Mouse (Mus musculus) heart, postnatal 4 days (tissue): ENCODE measurements at regions not wholly inside any gene's neighbourhood (a gene's known extent, or its start where the extent isn't known, plus 50 kb on each side); places are given as distances from the start of the nearest gene placed in this dataset.

Source experiments
- DNase-seq: peaks from one replicate; pipeline ENCODE4 v3.0.0; 2021

DNA sequence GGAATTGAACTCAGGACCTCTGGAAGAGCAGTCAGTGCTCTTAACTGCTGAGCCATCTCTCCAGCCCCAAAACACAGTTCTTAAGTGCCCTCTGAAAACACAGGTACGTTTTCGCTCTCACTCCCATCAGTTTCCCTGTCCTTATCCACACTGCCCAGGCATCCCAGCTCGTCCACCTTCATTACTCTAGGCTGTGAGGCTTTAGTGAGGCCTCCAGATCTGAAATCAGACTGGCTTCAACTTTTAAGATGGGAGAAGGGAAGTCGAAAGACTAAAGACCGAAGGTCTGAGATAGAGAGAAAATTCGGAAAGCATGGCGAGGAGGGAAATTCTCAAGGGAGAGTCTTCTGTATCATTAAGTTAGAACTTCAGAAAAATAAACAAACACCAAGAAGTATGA lies 54.8 kb upstream of the Tet2 start:
- no peak for DNase-seq

DNA sequence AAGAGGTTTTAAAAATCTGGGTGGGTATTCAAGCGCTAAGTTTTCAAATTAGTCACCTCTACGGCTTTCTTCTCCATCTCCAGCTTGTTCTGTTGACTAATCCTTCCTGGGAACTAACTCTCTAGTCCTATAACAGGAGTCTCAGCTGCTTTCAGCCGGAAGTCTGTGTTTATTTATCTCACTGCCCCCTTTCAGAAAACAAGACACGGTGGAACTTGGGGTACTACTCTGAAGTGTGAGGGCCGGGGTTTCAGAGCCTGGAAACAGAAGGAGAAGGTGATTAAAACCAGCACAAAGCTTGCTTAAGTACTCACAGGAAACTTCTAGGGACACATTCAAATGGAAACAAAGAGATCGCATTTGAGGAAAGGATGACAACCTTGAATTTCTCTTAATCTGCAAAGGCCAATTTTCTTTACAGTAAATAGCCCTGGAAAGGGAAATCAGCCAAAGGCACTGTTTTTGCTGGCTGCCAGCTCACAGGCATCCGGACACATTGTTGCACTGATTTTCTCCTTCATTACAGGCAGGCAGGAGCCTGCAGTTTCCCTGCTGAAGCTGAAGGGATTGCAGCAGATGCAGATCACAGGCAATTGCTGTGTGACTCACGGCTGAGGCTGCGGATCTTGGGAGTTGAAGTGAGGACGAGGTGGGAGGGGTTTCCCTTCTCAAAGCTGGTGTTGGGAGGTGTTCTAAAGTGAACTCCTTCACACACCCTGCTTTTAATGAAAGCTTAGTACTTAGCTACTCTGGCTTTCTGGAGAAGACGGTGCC lies 55.7 kb upstream of the Tet2 start:
- peak; percentile 70 for DNase-seq

DNA sequence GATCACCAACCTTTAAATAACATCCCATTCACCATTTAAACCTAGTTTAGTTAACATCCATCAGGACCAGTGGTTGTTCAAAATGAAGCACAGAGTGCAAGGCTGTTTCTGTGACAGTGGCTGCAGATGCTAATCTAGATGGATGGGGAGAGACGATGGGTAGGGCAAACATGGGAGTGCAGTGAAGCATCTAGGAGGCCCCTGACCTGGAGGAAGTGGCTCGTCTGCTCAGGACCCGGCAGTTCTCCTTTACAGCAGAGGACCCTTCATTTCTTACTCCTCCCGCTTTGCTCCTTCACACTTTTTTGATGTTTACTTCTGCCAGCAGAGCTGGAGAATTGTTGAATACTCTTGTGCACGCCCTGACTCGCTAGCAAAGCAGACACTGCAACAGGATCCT lies 60.5 kb upstream of the Tet2 start:
- DNase-seq = no peak

DNA sequence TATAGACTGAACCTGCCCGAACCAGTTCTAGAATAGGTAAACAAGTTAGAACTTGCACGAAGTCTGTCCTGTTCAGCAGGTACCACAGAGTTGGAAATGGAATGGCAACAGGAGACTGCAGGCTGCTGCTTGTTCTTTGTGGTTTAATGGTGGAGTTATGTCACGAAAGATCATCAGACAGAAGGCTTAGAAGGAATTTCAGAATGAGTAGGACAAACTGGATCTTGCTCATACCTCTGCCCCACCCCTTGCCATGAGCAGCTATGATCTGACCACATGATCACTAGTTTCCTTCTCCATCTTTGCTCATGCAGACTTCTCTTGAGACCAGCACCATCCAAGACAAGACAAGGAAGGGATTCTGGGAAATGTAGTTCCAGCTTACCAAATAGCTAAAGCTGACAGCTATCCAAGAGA lies 63.9 kb upstream of the Tet2 start:
- DNase-seq = no peak

DNA sequence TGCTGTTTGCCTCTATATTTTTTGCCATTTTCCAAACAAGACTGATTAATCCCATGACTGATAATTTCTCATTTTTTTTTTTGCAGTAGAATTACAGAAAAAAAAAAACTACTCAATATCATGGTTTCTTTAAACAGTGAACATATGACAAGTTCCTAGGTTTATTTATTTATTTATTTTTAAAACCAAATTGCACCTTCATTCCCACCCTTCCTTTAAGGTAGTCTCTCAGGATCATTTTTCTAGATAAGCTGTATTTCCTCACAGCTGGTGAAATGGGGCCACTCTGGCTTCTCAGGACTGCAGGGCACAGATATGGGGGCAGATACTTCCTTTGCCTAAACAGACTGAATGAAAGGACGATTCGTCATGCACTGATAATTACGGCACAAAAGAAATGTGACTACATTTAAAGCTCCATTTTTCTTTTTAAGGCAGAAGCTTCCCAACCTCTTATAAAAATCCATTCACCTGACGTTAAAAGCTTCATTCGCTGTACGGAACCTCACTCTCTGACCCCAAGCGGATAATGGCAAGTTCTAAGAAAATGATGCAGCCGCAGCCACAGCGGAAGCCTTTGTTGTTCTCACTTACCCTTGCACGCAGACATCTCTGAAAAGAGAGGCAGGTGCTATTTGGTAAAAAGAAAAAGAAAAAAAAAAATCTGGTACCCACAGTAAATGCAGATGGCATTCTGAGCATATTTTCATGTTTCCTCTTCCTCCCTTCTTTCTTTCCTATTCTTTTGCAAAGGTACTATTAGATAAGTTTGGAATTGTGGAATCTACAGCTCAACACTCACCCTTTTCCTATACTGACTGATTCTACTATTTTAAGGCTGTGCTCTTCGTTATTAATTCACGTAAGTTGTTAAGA lies 69.1 kb upstream of the Tet2 start:
- no peak for DNase-seq

DNA sequence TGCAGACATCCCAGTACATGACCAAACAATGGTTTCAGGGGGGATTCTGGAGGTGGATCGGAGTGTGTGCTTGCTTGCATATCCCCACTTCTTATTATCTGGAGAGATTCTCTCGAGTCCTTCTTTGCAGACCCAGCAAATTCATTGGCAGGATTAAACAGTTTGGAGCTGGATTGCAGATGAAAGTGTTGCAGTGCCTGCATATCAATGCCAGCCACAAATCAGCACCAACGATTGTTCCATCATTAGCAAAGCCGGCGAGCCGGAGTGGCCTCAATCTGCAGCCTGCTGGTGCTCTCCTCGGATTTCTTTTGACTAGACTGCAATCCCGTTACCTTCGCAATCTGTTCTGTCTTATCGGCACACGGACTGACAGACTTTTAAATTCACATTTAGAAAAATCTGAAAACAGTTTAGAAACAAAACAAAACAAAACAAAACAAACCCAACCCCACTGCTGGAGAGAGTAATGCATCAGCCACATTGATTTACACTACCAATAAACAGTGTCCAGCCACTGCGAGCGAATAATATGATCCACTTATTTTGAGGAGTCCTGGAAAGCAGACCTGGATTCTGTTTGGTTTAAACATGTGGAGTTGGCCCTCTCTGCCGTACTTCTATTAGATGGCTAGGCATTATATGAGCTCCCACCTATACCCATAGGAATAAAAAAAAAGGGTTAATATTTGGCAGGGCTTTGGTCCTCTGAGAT lies 69.9 kb upstream of the Tet2 start:
- DNase-seq = peak; percentile 26

DNA sequence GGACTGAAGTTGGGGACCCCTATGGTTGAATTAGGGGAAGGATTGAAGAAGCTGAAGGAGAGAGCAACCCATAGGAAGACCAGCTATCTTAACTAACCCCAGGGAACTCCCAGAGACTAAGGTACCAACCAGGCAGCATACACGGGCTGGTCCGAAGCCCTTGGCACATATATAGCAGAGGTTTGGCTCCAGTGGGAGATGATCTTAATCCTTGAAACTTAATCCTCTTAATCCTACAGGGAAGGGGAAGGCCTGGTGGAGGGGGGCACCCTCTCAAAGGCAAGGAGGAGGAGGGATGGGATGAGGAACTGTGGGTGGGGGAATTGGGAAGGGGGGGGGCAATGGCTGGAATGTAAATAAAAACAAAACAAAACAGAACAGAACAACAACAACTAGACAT lies 72.1 kb upstream of the Tet2 start:
- no peak for DNase-seq

DNA sequence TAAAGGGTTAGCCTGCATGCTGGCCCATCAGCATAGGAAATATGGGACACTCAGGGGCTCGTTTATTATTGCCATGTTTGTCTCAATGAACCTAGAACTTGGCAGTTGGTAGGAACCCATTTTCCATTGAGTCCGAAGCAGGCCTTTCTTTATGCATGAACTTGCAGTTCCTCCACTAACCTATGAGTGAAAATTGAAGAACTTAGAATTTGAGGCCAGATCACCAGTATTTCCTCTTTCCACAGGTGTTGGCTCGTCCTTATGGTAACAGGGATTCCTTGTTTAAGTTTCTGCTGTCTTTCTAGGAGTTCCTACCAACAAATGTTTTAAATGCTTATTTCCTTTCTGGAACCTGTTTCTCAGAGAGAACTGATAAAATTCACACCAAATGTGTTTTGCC lies 73.6 kb upstream of the Tet2 start:
- no peak for DNase-seq

DNA sequence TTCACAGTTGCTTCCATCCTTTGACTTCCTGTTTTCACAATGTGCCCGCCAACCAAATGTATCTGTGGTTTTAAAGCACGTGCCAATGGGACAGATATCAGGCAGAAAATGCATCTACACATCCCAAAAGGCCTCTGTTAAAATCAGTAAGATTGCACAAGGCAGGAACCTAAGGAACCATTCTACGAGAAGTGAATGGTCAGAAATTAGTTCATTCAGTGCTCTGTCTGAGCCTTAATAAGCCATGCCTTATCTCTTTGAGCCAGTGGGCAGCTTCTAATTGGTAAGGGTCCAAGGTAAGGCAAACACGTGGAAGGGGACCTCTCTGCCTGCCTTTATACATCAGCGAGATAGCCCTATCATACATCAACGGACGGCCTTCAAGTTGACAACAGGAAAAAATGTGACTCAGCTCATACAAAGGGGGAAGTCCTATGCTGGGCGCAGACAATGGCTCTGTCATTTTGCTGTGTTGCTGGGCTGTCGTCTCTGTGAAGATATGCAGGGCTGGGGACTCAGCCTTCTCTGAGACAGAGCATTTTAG lies 78.3 kb upstream of the Tet2 start:
- no peak for DNase-seq

DNA sequence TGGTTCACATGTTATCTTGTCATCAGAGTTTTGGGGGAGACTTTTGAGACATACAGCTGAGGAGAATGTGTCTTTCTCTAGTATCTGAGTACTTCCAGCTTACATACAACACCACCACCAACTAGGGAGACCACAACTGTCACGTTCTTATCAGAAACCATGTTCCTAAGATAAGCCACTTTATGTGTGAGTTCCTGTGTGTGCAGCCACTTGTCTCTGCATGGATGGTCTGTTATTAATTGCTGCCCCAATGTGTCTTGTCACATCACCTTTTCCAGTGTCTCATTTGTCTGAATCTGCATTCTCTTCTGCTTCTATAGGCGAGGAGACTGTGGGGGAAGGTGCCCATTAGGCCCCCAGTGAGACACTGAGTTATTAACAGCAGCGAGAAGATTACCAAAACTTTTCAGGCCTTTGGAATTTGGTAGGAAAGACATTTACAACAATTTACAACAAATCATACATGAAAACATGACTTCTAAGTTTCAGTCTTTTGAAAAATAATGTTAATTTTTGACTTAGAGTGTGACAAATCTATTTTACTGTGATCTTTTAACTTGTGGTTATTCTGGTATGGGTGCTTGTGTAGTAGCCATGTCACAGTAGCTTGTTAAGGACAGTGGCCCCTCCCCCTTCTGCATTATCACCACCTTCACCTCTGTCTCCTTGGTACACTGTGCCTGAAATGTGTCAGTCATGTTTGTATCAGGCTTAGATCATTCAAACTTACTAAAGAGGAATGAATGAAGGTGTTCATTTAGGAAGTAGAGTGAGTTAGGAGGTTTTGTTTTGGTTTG lies 79.3 kb upstream of the Tet2 start:
- DNase-seq = no peak

DNA sequence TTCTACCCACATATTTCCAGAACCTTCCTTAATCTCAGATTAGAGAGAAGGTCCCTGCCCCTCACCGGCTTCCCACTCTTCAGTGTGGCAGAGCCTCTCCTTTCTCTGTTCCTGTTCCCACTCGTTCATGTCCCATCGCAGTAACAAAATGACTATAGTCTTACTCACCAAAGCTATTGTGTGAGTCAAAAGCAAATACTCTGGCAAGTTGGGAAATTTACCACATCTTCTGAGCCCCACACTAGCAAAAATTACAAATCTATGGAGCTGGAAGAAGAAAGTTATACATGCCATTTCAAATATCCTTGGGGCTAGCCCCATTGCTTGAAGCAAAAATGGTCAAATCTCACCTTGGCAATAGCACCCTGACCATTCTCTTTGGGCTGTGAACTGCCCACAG lies 80.1 kb upstream of the Tet2 start:
- no peak for DNase-seq

DNA sequence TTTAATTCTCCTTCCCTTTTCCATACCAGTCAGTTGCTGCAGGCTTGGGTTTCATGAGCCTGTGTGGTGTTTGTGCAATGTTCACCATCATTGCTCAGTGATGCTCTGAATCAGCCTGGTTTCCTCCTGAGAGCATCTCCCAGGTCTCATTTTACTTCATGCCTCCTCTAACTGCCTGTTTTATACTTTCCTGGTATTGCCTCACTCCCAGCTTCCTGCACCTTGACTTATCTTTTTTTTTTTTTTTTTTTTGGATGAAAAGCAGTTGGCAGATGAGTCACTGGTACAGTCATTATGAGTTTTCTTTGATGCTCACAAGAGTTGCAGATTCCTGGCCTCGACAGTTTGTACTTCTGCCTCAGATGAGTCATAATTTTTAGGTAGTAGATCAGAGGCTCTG lies 81.5 kb upstream of the Tet2 start:
- no peak for DNase-seq

DNA sequence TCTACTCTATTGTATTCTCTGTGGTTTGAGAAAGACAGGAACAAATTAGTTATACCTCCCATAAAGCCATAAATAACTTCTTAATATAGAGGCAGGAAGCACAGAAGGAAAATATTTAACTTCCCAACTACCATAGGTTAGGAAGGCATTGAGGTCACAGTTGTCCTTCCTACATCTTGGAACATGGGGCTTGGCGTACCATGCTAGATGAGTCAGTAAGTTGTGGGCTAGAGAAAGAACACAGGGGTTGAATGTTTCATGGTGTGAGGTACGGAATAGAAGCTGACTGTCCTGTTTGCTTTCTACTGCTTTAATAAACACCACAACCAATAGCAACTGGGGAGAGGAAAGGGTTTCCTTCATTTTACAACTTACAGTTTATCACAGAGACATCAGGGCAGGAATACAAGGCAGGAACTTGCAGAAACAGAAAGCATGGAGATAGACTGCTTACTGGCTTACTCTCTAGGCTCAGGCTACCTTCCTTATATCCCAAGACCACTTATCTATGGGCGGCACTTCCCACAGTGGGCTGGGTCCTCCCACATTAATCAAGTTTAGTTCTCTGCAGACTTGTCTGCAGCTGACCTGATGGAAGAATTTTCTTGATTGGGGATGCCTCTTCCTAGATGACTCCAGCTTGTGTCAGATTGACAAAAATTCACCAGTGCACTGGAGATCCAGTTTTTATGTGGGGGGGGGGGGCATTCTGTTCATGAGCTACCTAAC lies 82.3 kb upstream of the Tet2 start:
- DNase-seq = no peak

DNA sequence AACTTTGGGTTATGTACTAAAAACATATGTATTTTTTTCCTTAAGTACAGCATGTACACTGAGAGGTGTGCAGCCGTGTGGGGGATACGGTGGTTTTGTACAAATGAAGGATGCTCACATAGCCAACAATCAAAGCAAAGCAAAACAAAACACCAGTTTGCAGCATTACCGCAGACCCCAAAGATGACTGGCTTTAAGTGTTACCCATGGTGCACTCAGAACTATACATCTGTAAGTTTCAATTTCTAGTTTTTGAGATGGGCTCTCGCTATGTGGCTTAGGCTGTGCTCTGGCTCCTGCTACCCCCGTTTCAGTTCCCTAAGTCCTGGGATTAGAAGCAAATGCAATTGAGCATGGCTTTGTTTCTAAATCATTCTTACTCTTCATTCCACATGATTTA lies 89.4 kb upstream of the Tet2 start:
- DNase-seq = no peak

DNA sequence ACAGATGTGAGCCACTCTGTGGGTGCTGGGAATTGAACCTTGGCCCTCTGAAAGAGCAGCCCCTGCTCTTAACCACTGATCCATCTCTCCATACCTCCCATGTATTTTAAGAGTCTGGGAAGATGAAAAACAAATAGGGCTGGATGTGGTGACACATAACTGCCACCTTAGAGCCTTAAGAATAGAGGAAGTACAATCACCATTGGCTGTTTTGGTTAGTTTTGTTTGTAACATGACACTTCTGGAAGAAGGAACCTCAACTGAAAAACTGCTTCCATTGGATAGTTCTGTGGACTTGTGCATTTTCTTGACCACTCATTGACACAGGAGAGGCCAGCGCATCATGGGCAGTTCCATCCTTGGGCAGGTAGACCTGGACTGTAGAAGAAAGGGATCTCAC lies 100.7 kb upstream of the Tet2 start:
- DNase-seq = no peak

DNA sequence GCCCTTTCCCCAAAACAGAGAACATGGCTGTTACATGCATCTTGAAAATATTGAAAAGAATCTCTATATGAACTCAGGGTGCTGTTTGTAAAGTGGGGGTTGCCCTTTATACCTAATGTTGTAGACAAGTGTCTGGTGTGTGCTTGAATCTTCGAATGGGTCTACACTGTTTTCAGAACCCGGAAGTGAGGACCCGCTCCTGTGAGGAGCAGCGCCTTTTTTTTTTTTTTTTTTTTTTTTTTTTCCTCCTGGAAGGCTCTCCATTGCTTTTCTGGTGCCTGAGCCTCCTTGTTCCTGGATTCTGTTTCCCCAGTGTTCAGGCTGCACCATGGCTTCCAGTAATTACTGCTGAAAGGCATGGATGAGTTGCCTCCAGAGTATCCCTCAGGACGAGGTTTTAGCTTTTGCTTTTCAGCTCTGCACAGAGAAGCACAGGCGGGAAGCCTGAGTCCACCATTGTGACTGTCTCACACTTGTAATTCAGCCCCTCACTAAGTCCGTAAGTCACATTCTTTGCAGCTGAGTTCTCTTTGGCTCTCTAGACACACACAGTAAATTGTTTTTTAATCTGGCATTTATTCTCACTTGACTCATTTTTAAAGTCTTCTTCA lies 101.6 kb upstream of the Tet2 start:
- no peak for DNase-seq

DNA sequence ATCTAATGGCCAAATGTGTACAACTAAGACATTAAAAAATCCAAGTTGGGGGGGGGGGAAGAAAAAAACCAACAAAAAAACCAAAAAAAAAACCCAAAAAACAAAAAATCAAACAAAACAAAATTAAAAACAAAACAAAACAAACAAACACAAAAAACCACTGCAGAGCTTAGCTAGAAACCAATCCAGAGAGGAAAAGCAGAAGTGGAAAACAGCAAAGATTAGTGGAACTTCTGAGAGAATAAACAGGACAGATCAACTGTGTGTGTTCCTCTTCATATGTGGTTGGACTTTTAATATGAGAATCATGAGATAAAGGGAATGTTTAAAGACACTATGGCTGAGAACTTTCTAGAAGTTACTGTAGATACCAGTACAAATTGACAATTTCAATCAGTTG lies 105.1 kb upstream of the Tet2 start:
- DNase-seq = no peak

DNA sequence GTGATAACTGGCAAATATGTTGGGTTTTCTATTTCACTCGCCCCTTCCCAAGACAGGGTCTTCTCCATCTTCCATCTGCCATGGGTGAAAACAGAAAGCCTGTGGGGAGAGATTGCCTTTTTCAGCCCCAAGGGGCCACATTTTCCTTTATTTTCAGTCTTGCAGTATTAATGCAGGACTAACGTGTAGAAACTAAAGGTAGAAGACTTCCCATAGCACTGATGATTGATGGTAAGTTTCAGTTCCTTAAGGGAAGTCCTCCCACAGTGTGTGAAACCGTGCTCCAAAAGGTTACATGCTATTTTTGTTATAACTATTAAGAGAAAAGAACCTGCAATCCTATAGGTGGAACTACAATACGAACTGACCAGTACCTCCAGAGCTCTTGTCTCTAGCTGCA lies 107.1 kb upstream of the Tet2 start:
- no peak for DNase-seq

DNA sequence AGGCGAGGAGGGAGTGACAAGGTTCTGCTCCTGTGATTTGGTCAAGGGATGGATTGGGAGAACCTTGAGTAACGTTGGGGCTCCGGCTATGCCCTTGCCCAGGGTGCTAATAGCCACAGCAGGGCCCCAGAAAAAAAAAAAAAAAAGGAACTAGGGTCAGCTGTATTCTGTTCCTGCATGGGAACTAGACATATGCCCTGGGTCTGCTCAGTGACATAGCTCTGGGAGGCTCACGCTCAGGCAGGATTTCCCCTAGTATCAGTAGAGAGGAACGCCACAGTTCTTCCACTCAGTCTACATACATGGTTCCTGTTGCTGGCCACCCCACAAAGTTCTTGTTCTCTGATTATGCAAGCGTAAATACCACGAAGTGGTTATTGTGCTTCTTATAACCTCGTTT lies 114.8 kb upstream of the Tet2 start:
- no peak for DNase-seq

DNA sequence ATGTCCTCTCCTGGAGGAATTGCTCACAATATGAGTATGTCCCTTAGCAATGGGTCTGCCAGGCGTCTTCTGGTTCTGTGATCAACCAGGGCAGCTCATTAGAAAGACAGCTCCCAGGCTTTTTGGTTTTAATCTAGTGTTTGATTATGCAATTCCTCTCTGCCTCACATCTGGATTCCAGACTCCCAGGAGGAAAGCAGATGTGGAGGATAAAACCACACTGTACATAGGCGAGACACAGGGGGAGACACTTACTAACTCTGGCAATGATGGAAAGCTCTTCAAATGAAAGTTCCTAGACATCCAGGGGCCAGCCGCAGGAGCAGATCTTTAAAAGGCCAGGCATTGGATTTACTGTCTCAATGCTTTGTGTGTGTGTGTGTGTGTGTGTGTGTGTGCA lies 116.4 kb upstream of the Tet2 start:
- DNase-seq = no peak

DNA sequence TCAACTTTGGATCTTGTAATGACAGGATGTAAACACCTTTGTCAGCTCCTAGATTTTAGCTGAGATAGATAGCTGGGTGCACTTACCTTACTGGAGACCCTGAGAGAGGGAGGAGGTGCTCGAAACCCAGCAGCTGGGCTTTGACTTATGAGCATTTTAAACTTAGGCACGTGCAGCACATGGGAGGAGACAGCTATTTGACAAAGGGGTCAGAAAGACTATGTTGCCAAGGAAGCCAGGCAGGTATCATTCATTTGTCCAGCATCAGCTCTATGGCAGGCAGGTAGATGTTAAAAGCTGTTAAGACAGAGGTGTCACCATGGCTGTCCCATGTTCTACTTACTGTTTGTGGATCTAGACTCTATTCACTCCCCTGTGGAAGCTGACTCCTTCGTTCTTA lies 120.0 kb upstream of the Tet2 start:
- no peak for DNase-seq
